Mouse (Mus musculus): Measurements from ENCODE around the gene Bod1l. TPM values are rescaled to one million over a fixed set of nuclear protein-coding genes. Genes with fewer than 3 reads are reported as not detected.

Gene Bod1l
- total RNA-seq, 2 experiments from 2014 or later: 11.9 to 17.4 TPM

- no peak for ATAC-seq (replicated peaks; ENCODE audit: low FRiP score, poor library complexity, severe bottlenecking)
Observed at GRCm38 (mm10) chr5:41805085-41805484, 39.0 kb downstream of the Bod1l start.

- no peak for ATAC-seq (replicated peaks; ENCODE audit: low FRiP score, poor library complexity, severe bottlenecking)
Observed at GRCm38 (mm10) chr5:41804643-41805042, 39.5 kb downstream of the Bod1l start.

GRCm38 (mm10) chr5:41801622-41802021, 42.5 kb downstream of the Bod1l start:
- no peak for ATAC-seq (replicated peaks; ENCODE audit: low FRiP score, poor library complexity, severe bottlenecking)

GRCm38 (mm10) chr5:41794434-41794833, 49.7 kb downstream of the Bod1l start:
- no peak for ATAC-seq (replicated peaks; ENCODE audit: low FRiP score, poor library complexity, severe bottlenecking)

GRCm38 (mm10) chr5:41790517-41790916, 53.6 kb downstream of the Bod1l start:
- no peak for ATAC-seq (replicated peaks; ENCODE audit: low FRiP score, poor library complexity, severe bottlenecking)

- ATAC-seq (replicated peaks; ENCODE audit: low FRiP score, poor library complexity, severe bottlenecking): no peak
Observed at GRCm38 (mm10) chr5:41788877-41789276, 55.2 kb downstream of the Bod1l start.

GRCm38 (mm10) chr5:41781890-41782289, 62.2 kb downstream of the Bod1l start:
- no peak for ATAC-seq (replicated peaks; ENCODE audit: low FRiP score, poor library complexity, severe bottlenecking)

GRCm38 (mm10) chr5:41780026-41780425, 64.1 kb downstream of the Bod1l start:
- no peak for ATAC-seq (replicated peaks; ENCODE audit: low FRiP score, poor library complexity, severe bottlenecking)

- no peak for ATAC-seq (replicated peaks; ENCODE audit: low FRiP score, poor library complexity, severe bottlenecking)
Observed at GRCm38 (mm10) chr5:41775728-41776127, 68.4 kb downstream of the Bod1l start.

GRCm38 (mm10) chr5:41775273-41775672, 68.8 kb downstream of the Bod1l start:
- ATAC-seq (replicated peaks; ENCODE audit: low FRiP score, poor library complexity, severe bottlenecking): no peak

GRCm38 (mm10) chr5:41768382-41769040, 75.6 kb downstream of the Bod1l start:
- ATAC-seq (replicated peaks; ENCODE audit: low FRiP score, poor library complexity, severe bottlenecking): peak; percentile 74

GRCm38 (mm10) chr5:41767296-41768200, 76.6 kb downstream of the Bod1l start:
- no peak for ATAC-seq (replicated peaks; ENCODE audit: low FRiP score, poor library complexity, severe bottlenecking)

- ATAC-seq (replicated peaks; ENCODE audit: low FRiP score, poor library complexity, severe bottlenecking): no peak
Observed at GRCm38 (mm10) chr5:41766406-41767010, 77.6 kb downstream of the Bod1l start.

- ATAC-seq (replicated peaks; ENCODE audit: low FRiP score, poor library complexity, severe bottlenecking): no peak
Observed at GRCm38 (mm10) chr5:41765626-41766405, 78.3 kb downstream of the Bod1l start.

GRCm38 (mm10) chr5:41763731-41764721, 80.1 kb downstream of the Bod1l start, which contains the start of gene Nkx3-2:
TSS of gene Nkx3-2 (minus strand) at chr5:41764501.
- ATAC-seq (replicated peaks; ENCODE audit: low FRiP score, poor library complexity, severe bottlenecking): no peak

- no peak for ATAC-seq (replicated peaks; ENCODE audit: low FRiP score, poor library complexity, severe bottlenecking)
Observed at GRCm38 (mm10) chr5:41762947-41763730, 81.0 kb downstream of the Bod1l start.

- ATAC-seq (replicated peaks; ENCODE audit: low FRiP score, poor library complexity, severe bottlenecking): no peak
Observed at GRCm38 (mm10) chr5:41762141-41762946, 81.8 kb downstream of the Bod1l start.
